Mouse (Mus musculus) brain, adult 2 months (tissue): ENCODE data around the gene Ell2.

Experiments
- DNase-seq: peaks from one replicate; pipeline ENCODE4 v3.0.0; 2011; ENCODE audit warnings: low read depth, low spot score

The Ell2 gene

DNA sequence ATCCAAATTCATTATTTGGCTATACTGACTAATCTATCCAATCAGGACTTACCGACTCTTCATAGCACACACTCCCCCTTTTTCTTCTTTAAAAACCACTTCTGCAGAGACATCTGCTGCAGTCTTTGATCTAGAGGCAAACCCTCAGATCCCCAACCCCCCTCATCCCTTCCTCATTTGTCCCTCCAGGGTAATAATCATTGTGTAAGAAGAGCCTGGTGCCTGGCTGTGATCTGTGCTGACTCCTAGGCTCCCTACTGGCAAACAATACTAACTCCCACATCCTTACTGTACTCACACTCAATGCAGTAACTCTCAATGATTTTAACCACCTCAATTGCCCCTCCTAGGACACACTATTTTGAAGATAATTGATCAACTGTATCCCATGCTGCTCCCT is 103.4 kb downstream of the Ell2 start:
- no peak for DNase-seq

DNA sequence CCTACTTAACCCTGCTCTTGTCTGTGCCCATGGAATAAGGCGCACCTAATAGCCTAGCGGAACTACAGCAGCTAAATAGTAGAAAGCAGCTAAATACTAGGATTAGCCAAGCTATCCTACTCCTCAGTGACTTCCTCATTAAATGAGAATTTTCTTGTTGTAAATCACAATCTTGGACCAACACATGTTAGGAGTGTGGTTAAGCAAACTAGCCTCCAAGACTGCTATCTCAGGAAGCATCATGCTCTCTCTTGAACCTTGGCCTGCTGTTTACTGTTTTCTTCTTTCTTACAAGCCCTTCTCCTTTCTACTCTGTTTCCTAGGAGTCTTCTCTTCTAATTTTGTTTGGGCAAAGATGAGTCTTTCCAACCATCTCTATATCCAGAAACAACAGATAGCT is 110.6 kb downstream of the Ell2 start:
- no peak for DNase-seq

DNA sequence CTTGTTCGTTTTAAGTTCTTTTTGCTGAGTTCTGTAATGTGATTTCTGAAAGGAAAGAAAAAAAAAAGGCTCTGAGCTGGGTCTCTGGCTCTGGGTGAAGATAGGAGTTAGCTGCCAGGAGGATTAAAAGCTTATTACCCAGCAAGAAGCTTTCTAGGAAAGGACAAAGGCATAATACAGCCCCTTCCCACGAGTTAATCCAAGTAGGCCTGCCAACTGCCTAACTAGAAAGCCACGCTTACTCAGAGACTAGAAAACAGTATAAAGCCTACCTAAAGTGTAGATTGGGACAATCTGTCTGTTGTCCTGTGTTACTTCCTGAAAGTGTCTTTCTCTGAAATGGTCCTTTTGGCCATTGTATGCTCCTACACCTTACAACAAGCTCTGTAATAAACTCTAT is 111.9 kb downstream of the Ell2 start:
- no peak for DNase-seq

DNA sequence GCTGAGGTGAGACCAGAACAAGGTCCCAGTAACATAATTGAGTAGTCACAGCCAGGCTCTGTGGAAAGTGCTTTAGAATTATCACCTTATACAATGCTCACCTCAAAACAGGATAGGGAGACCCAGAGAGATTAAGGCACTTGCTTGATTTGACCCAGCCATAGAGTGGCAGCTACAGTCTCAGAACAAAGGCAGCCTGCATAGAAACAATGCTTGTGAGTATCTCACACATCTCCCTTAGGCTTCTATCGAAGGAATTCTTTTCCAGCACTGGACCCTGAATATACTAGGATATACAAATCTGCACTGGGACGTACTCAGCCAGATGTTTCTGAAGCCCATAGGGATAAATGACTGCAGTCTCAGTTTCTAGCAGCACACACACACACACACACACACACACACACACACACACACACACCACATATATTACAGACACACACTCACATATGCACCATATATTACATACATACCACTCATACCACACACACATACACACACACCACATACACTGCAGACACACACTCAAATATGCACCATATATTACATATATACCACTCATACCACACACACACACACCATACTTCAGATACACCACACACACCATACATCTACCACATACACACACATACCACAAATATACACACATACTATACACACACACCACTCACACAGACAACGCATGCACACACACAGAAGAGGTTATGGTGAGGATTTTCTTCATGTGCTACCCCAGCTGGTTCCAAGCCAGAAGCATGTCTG is 112.6 kb downstream of the Ell2 start:
- no peak for DNase-seq

DNA sequence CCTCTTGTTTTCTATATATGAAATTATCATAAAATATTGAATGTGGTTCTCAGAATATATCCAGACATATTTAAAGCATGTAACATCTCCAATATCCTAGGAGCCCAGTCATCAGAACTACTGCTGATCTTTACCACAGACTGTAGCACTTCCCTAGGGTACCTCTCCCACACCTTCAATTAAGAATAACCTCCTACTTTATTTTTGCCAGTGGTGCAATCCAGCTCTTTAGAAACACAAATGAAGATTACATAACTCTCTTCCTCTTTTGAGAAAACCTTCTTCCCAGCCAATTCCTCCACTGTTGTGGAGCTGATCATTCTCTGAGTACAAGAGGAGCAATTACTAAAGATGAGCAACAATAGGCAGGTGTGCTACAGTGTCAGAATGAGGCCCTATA is 113.3 kb downstream of the Ell2 start:
- no peak for DNase-seq
